Mouse (Mus musculus) stomach, embryonic 16.5 days (tissue): Measurements from ENCODE around the gene Olfr1220. TPM values are rescaled to one million over a fixed set of nuclear protein-coding genes. Genes with fewer than 3 reads are reported as not detected.

Experiments
- ATAC-seq: fragments of 200-750 bp; cut with Nextera tagmentation; 2 replicates; pipeline ENCODE4 v1.8.0; 2017; ENCODE audit warnings: moderate number of reproducible peaks, moderate TSS enrichment; ENCODE audit not compliant: insufficient read depth, low FRiP score
- H3K27ac ChIP-seq: fragments of 300-500 bp; sonication (generic); 2 replicates; pipeline ENCODE4 v1.5.1; 2014; ENCODE audit warnings: low read length
- H3K27me3 ChIP-seq: fragments of 300-500 bp; sonication (generic); 2 replicates; pipeline ENCODE4 v1.6.1; 2014; ENCODE audit warnings: low read length, control low read depth, mixed read lengths; ENCODE audit not compliant: control insufficient read depth, insufficient read depth
- H3K36me3 ChIP-seq: fragments of 300-500 bp; sonication (generic); 2 replicates; pipeline ENCODE4 v1.6.1; 2014; ENCODE audit warnings: low read length; ENCODE audit not compliant: control insufficient read depth, insufficient read depth
- H3K4me1 ChIP-seq: fragments of 300-500 bp; sonication (generic); 2 replicates; pipeline ENCODE4 v1.6.1; 2014; ENCODE audit warnings: low read length, control low read depth, mixed read lengths; ENCODE audit not compliant: control insufficient read depth, insufficient read depth
- H3K4me2 ChIP-seq: fragments of 300-500 bp; sonication (generic); 2 replicates; pipeline ENCODE4 v1.6.1; 2014; ENCODE audit warnings: low read depth, low read length, mixed read lengths
- H3K4me3 ChIP-seq: fragments of 300-500 bp; sonication (generic); replicated peaks from 2 replicates; pipeline ENCODE4 v1.5.1; 2014; ENCODE audit warnings: mild to moderate bottlenecking, low read length
- H3K9ac ChIP-seq: fragments of 300-500 bp; sonication (generic); 2 replicates; pipeline ENCODE4 v1.6.1; 2014; ENCODE audit warnings: low read length
- H3K9me3 ChIP-seq: fragments of 300-500 bp; sonication (generic); replicated peaks from 2 replicates; pipeline ENCODE4 v1.6.1; 2016; ENCODE audit warnings: low read length, control low read depth; ENCODE audit not compliant: control insufficient read depth
- WGBS: fragments of 180-500 bp; shearing (Covaris S2); extraction: QIAGEN DNeasy Blood & Tissue Kit; methylation state at CpG from one replicate; pipeline ENCODE4 v1.1.7; 2014; 5-methylcytosine and 5-hydroxymethylcytosine counted together
- polyA plus RNA-seq: library from polyadenylated mRNA; unstranded; fragments of >200 nt; fragmentation: Nextera tagmentation; extraction: Ambion mirVana; gene quantifications from 2 replicates; pipeline ENCODE4 v1.2.1, GENCODE M21; 2015

The Olfr1220 gene
- polyA plus RNA-seq = not detected in 2 replicates

DNA sequence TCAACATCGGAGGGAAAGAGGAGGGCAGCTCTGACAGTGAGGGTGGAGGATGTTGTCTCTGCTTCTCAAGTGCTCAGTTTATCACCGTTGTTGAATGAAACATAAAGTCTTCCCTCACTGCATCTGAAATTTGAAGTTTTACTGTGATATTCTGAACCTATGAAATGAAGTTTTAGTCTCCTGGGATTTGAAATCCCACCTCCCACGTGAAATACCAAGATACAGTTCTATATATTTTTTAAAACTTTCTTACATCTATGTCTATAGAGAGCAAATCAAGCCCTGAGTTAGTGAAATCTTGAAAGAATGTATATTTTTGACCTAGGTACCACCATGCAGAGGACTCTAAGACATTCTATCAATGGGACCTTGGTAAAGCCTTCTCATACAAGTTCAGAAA, at the start of gene Olfr1220:
Gene Olfr1220 (minus strand): TSS at position 101 of the 400 bp plus-strand sequence.
- H3K27me3 ChIP-seq = no peaks in the 10 kb centered on the region
- H3K9me3 ChIP-seq = no peaks in the 10 kb centered on the region
- 69% methylated on average over 3 of the region's 3 CpGs for WGBS
- H3K4me3 ChIP-seq = no peak within 1 kb of the TSS
- no peak for ATAC-seq
- no peak within 1 kb of the TSS for H3K4me2 ChIP-seq
- H3K4me1 ChIP-seq = no peaks in the 10 kb centered on the region
- H3K9ac ChIP-seq = no peak within 1 kb of the TSS
- no peak within 1 kb of the TSS for H3K27ac ChIP-seq
- no peaks in the 10 kb centered on the region for H3K36me3 ChIP-seq

DNA sequence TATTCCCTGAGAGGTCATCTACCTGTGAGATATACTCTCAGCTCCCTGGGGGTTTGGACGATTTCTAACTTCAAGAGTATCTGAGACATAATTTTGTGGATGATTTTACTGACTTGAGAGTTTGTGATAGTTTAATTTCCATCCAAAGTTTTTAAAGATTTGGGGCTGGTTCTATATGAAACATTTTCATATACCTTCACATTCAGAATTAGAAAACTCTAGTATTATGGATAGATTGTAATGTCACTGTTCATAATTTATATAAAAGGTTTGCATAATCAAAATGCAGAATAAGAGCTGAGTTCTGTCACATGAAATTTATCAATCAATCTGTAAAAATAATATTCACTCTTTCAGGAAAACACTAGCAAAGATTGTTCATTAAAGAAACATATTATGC, 44.8 kb upstream of the Olfr1220 start, which contains the start of gene Olfr1223:
Gene Olfr1223 (minus strand): TSS at position 101 of the 400 bp plus-strand sequence.
- Histone ChIP-seq H3K27me3 (no peaks in the 10 kb centered on the region), H3K4me2 (no peak within 1 kb of the TSS), H3K9me3 (no peaks in the 10 kb centered on the region), H3K27ac (no peak within 1 kb of the TSS), H3K9ac (no peak within 1 kb of the TSS), H3K4me1 (no peaks in the 10 kb centered on the region), H3K4me3 (no peak within 1 kb of the TSS), H3K36me3 (no peaks in the 10 kb centered on the region)
- no peak for ATAC-seq
- 69% methylated on average over 1 of the region's 1 CpGs for WGBS

DNA sequence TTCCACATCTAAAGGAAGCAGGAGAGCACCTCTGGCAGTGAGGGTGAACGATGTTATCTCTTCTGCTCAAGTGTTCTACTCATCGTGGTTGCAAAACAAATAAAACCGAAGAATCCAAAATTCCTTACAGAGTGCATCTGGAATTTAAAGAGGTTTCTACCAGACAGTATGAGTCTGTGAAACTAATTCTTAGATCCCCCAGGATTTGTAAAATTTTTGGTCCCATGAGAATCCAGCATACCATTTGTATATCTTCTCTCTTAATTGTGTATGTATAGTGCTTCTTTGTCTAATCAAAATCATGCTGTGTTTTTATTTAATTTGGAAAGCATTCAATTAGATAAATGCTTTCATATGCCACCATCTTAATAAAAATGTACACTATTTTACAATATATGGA, 26.3 kb upstream of the Olfr1220 start, which contains the start of gene Olfr1222:
Gene Olfr1222 (minus strand): TSS at position 101 of the 400 bp plus-strand sequence.
- ATAC-seq = no peak
- no peaks in the 10 kb centered on the region for H3K9me3 ChIP-seq

DNA sequence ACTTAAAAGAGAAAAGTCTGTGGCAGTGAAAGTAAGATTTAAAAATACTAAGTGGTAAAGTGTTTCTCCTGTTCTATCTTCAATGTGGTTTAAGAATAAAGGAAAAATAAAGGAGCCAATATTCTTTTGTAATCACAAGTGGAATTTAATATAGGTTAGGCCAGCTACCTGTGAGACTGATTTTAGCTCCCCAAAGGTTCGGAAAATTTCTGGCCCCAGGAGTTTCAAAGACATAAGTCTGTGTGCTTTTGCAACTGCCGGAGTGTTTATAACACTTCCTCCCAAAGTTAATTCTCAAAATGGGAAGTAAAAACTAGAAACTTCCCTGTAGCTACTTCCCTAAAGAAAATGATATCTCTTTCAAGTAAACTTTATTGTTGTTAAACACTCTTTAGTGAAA, 10.5 kb upstream of the Olfr1220 start, which contains the start of gene Olfr1221:
Gene Olfr1221 (minus strand): TSS at position 101 of the 400 bp plus-strand sequence.
- no peak for ATAC-seq
- Histone ChIP-seq H3K27ac (no peak within 1 kb of the TSS), H3K9ac (no peak within 1 kb of the TSS), H3K9me3 (no peaks in the 10 kb centered on the region), H3K27me3 (no peaks in the 10 kb centered on the region), H3K4me1 (no peaks in the 10 kb centered on the region), H3K36me3 (no peaks in the 10 kb centered on the region), H3K4me3 (no peak within 1 kb of the TSS), H3K4me2 (no peak within 1 kb of the TSS)
- WGBS = 72% methylated on average over 2 of the region's 2 CpGs

More for the DNA sequence above, 26.3 kb upstream of the Olfr1220 start, which contains the start of gene Olfr1222:
- no peak within 1 kb of the TSS for H3K27ac ChIP-seq
- no peak within 1 kb of the TSS for H3K4me2 ChIP-seq
- H3K27me3 ChIP-seq = no peaks in the 10 kb centered on the region
- no peaks in the 10 kb centered on the region for H3K4me1 ChIP-seq
- no peak within 1 kb of the TSS for H3K9ac ChIP-seq
- no peaks in the 10 kb centered on the region for H3K36me3 ChIP-seq
- WGBS = 61% methylated on average over 3 of the region's 3 CpGs
- no peak within 1 kb of the TSS for H3K4me3 ChIP-seq

DNA sequence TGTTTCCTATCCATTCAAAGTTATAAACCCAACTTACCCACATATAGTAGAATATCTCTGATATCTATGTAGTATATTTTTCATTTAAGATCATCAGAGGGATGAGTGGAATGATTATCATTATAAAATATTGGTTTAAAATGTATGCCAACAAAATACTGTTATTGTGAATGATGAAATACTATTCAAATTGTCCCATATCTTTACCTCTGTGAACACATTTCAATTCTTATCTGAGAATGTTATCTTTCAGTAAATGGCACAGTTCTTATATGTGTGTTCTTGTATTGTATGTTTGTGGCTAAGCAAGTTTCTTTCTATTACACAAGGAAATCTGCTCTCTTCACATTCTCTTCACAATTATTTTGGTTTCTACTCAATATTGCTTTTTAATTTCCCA, 984 bp downstream of the Olfr1220 start:
- Histone ChIP-seq H3K4me3 (no peak overlapping the region), H3K4me2 (no peak overlapping the region), H3K9me3 (no peaks in the 10 kb centered on the region), H3K4me1 (no peaks in the 10 kb centered on the region), H3K36me3 (no peaks in the 10 kb centered on the region), H3K27ac (no peak overlapping the region), H3K9ac (no peak overlapping the region), H3K27me3 (no peaks in the 10 kb centered on the region)
- no peak for ATAC-seq

DNA sequence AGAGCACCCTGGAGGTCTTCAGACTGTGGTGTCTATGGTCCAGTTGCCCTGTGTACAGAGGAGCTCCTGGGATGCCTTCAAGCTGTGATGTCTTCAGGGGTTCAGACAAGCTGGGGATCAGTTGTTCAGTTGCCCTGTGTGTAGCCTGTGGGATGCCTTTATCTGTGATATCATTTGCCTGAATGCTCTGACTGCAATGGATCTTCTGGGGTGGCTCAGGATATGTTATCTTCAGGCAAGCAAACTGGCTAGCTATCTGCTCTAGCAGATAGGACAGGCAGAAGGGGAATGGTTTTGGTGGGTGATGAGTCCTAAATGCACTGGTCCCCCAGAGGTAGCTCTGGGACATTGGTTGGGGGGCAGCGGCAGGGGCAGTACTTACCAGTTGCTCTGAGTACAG, 12.8 kb downstream of the Olfr1220 start:
- H3K36me3 ChIP-seq = no peaks in the 10 kb centered on the region
- ATAC-seq = no peak
- H3K9me3 ChIP-seq = no peaks in the 10 kb centered on the region
- no peak overlapping the region for H3K4me2 ChIP-seq
- no peaks in the 10 kb centered on the region for H3K4me1 ChIP-seq
- no peak overlapping the region for H3K27ac ChIP-seq
- 100% methylated on average over 1 of the region's 1 CpGs for WGBS
- no peaks in the 10 kb centered on the region for H3K27me3 ChIP-seq
- H3K4me3 ChIP-seq = no peak overlapping the region
- H3K9ac ChIP-seq = no peak overlapping the region

DNA sequence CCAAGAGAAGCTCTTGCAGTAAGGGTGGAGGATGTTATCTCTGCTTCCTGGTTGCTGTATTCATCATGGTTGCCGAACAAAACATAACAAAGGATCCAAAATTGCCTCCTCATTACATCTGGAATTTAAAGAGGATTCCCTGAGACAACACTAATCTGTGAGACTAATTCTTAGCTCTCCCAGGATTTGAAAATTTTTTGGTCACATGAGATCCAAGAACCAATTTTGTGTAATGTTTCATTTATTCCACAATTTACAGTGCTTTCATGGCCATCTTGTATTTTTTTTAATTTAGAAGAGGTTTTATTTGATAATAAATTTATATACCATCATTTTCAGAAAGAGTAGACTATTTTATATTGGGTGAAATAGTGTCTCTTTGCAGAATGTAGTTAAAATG, 23.2 kb downstream of the Olfr1220 start, which contains the start of gene Olfr1219:
Gene Olfr1219 (minus strand): TSS at position 101 of the 400 bp plus-strand sequence.
- Histone ChIP-seq H3K27me3 (no peaks in the 10 kb centered on the region), H3K9me3 (no peaks in the 10 kb centered on the region), H3K36me3 (no peaks in the 10 kb centered on the region), H3K4me2 (no peak within 1 kb of the TSS), H3K4me3 (no peak within 1 kb of the TSS), H3K27ac (no peak within 1 kb of the TSS), H3K4me1 (no peaks in the 10 kb centered on the region), H3K9ac (no peak within 1 kb of the TSS)
- 48% methylated on average over 1 of the region's 1 CpGs for WGBS
- no peak for ATAC-seq

DNA sequence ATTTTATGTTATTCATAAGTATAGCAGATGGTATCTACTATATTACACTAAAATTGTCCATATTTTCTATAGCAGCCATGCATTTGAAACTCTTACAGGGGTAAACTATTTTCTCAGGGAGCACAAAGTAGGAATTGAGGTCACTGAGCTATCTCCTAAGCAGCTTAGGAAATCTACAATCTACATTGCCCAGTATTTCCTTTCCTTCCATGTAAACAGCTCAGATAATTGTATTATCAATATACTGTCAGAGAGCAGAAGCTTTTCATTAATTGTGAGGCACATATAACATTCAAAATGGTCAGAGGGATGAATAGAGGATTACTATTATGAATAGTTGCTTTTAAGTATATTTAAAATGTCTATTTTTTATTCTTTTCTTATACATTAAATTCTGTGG, 25.1 kb downstream of the Olfr1220 start:
- Histone ChIP-seq H3K9ac (no peak overlapping the region), H3K36me3 (no peaks in the 10 kb centered on the region), H3K4me2 (no peak overlapping the region), H3K27me3 (no peaks in the 10 kb centered on the region), H3K27ac (no peak overlapping the region), H3K4me1 (no peaks in the 10 kb centered on the region), H3K9me3 (no peaks in the 10 kb centered on the region), H3K4me3 (no peak overlapping the region)
- ATAC-seq = no peak

DNA sequence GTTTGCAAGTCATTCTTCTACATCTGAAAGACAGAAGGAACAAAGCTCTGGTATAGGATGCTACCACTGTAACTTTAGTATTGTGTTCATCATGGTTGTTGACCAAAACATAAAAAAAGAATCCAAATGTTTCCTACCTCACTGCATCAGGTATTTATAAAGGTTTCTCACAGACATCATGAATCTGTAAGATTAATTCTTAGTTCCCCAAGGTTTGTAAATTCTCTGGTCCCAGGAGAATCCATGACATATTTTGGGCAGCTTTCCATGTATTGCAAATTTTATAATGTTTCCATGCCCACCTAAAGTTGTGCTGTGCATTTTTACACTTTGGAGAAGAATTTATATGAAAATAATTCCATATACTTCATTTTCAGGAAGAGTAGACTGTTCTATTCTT, 45.5 kb downstream of the Olfr1220 start, which contains the start of gene Olfr1218:
Gene Olfr1218 (minus strand): TSS at position 101 of the 400 bp plus-strand sequence.
- H3K27me3 ChIP-seq = no peaks in the 10 kb centered on the region
- H3K4me3 ChIP-seq = no peak within 1 kb of the TSS
- H3K4me2 ChIP-seq = no peak within 1 kb of the TSS
- ATAC-seq = no peak
- no peaks in the 10 kb centered on the region for H3K4me1 ChIP-seq
- H3K27ac ChIP-seq = no peak within 1 kb of the TSS
- H3K9me3 ChIP-seq = no peaks in the 10 kb centered on the region
- no peaks in the 10 kb centered on the region for H3K36me3 ChIP-seq
- H3K9ac ChIP-seq = no peak within 1 kb of the TSS
